Mouse (Mus musculus) layer of hippocampus, adult 9-10 months (tissue): ENCODE measurements around the gene Slc39a2.
"Not testable (repeated sequence)": the region's sequence is repeated elsewhere in the genome, so short reads cannot be mapped to it uniquely, and the experiment has no call there.

Experiments used
- DNase-seq: peaks from one replicate; pipeline ENCODE4 v3.0.0; 2022; ENCODE audit warnings: low spot score

Slc39a2 gene

DNA sequence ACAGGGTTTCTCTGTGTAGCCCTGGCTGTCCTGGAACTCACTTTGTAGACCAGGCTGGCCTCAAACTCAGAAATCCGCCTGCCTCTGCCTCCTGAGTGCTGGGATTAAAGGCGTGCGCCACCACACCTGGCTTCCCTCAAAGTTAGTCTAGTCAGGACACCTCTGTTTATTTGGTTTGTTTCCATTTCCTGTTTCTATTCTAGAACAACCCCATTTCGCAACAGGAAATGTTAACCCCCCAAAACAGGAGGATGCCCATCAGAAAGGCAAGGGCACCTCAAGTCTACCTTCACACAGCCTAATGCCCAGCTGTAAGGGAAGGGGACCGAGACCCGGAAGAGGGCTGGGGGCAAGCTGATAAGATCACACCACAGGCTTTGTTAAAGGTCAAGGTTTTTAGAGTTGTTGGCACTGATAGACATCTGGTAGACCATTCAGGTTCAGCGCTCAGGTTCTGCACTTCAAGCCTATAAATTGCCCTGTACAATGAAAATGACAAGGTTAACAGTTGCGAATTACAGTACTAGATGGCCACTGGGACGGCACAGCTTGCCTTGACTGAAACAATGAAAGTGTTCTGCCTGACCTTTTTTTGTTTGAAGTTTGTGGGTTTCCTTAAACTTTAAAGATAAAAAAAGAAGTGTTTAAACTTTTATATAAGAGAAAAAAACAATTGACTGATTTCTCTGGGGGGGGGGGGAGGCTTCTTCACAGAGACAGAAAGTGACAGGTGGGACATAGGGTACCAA lies at the start of gene Slc39a2:
TSS of gene Slc39a2 (plus strand) at position 699 of the 749 bp plus-strand sequence.
- DNase-seq, result no peak

DNA sequence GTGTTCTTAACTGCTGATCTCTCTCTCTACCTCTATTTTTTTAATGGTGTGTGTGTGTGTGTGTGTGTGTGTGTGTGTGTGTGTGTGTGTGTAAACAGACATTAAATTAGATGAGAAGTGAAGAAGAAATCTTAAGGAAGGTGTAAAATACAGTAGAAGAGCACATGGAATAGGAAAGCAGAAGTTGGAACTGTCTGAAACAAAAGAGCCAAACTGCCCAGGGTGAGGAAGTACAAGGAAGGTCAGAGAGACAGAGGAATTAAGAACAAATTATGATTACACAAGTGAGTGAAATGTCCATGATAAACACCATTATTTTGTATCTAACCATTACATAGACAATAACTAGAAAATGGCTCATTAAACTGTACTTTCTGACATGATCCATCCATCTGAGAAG lies 48.8 kb upstream of the Slc39a2 start:
- DNase-seq, result no peak

DNA sequence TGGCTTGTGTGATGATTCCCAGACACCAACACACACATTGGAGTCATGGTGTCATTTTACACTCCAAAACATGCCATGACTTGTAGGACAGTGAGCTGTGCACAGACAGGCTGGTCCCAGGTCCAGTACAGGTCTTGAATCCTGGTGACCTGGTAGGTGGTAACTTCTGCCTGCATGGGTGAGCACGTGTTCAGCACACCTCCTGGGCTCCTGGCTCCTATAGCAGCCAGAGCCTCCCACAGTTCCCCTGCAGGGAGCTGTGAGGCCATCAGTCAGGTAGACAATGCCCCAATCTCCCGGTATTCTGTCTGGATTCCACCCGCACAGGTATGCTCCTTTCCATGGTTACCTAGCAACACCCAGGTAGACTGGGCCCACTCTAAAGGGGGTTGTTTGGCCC lies 46.1 kb upstream of the Slc39a2 start:
- DNase-seq, result no peak

DNA sequence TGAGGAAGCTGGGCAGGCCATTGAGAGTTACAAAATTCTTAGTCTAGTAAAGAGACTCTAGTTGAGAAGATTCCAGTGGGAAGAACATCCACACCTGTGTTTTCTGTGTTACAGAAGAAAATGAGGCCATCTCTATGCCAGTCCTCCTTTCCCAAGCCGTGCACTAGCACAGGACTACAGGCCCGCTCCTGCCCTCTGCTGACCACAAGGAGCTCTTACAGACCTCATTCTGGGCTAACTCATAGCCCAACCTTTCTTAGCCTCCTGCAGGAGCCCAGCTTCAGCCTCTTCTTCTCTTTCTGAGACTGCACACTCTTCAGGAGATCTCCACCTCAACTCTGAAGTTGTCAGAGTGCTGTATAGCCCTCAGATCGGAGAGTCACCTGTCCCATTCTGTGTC lies 41.7 kb upstream of the Slc39a2 start:
- DNase-seq, result not testable (repeated sequence)

DNA sequence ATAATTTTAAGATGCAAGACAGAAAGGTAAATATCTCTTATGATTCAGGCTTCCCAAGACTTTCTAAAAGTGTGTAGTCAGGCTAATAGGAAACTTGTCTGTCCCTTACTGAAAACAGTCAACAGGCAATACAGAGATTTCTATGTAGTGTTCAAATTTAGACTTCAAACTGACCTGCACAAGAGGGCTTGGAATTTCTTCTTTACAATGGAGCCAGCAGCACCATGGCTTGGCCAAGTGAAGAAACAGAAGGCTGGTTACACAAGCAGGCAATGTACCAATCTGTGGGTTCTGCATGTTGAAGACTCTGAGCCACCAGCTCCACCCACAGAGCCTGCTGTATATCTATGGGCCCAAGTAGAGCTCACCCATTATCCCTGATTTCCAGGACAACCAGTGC lies 39.3 kb upstream of the Slc39a2 start, which contains the start of gene Ear6:
TSS of gene Ear6 (plus strand) at position 301 of the 400 bp plus-strand sequence.
- no peak for DNase-seq

DNA sequence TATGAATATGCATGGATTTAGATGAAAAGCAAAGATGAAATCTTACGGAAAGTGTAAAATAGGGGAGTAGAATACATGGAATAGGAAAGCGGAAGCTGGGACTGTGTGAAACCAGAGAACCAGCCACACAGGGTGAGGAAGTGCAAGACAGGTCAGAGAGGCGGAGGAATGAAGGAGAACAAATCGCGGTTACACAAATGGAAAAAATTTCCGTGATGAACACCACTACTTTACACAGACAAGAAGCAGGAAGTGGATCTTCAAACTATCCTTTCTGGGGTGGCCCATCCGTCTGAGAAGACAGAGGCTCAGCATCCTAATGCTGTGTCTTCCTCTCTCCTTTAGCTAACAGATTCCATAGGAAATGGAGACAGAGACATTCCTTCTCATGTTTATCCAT lies 37.4 kb upstream of the Slc39a2 start:
- DNase-seq, result not testable (repeated sequence)

DNA sequence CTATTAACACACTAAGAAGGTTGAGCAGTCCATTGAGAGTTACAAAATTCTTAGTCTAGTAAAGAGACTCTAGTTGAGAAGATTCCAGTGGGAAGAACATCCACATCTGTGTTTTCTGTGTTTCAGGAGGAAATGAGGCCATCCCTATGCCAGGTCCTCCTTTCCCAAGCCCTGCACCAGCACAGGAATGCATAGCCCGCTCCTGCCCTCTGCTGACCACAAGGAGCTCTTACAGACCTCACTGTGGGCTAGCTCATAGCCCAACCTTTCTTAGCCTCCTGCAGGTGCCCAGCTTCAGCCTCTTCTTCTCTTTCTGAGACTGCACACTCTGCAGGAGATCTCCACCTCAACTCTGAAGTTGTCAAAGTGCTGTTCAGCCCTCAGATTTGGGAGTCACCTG lies 29.1 kb upstream of the Slc39a2 start:
- DNase-seq, result not testable (repeated sequence)

DNA sequence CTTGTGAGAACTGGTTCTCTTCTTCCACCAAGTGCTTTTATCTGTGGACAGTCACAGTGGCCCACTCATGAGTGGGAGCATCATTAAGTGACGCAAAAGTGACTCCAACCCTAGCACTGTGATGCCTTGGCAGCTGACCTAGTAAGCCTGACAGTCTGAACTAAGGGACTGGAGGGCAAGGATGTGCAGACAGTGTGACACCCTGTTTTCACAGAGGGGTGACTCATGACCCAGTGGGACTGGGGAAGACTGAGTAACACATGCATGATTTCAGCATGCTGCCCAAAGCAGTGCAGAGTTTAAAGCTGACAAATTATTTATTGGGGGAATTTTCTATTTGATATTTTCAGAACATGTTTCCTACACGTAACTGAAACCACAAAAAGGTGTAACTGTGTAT lies 21.9 kb upstream of the Slc39a2 start:
- no peak for DNase-seq

DNA sequence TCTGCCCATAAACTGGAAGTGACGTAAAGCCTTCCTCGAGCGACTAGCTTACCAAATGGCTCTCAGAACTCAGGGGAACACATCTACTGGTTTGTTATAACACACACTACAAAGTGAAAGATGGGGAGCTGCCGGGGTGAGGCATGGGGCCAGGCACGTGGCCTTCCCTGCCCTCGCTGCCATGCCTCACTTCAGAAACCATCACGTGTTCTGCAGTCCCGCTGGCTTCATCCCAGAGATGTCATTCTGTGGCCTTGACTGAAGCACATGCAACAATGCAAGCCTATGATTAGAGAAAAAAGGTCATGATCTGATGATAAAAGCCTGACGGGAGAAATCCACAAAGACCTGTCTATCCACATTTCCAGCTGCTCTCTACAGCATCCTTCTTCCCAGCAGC lies 20.9 kb upstream of the Slc39a2 start:
- no peak for DNase-seq

DNA sequence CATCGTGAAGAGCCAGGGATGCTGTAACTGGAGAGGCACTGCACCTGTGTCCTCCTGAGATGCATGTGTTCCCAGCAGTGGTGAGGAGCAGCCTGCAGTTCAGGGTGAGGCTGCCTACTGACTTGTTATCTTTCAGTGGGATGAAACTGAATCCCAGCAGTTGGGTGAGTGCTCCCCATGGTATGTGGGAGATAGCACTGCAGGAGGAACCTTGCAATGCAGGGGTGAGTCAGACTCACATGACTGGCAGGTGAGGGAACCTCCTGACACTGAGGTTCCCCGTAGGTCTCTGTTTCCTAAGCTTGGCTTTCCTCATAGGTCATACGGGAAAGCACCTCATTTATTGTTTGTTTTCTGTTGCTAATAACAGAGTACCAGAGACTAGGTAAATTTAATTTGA lies 15.2 kb upstream of the Slc39a2 start:
- no peak for DNase-seq

DNA sequence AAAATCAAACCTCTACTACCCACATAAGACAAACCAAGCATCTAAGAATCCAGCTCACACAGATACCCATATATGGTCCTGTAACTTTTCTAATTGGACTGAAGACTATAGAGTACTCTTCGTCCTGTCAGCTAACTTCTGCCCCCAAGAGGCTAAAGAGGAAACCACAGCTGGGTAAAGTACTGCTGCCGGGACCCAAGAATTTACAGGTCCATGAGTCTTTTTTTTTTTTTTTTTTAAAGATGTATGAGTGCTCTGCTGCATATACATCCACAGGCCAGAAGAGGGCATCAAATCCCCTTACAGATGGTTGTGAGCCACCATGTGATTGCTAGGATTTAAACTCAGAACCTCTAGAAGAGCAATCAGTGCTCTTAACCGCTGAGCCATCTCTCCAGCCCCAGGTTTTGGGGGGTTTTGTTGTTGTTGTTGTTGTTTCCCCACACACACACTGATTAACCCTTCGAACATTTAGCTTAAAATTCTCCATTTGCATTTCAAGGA lies 9.1 kb upstream of the Slc39a2 start:
- peak; percentile 62 for DNase-seq

DNA sequence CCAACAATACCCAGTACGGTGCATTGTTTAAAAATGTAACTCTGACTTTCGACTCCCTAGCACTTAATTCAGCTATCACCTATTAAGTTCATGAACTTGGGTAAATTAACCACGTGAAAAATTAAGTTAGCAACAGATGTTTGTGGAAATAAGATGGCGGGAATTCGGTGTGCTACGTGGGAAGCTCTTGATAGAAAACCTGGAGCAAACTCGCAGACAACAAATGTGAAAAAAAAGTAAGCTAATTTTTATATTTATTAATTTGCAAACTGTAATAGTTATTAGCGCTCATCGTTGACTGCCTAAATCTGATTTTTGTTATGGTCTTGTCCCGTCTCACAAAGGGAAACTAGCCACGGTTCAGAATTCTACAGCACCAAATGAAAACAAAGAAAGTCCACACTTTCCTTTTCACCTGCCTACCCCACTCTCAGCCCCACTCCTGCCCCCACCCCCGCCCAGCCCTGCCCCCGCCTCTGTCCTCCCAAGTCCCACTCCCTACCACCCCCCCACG lies 8.6 kb upstream of the Slc39a2 start:
- DNase-seq, result no peak

DNA sequence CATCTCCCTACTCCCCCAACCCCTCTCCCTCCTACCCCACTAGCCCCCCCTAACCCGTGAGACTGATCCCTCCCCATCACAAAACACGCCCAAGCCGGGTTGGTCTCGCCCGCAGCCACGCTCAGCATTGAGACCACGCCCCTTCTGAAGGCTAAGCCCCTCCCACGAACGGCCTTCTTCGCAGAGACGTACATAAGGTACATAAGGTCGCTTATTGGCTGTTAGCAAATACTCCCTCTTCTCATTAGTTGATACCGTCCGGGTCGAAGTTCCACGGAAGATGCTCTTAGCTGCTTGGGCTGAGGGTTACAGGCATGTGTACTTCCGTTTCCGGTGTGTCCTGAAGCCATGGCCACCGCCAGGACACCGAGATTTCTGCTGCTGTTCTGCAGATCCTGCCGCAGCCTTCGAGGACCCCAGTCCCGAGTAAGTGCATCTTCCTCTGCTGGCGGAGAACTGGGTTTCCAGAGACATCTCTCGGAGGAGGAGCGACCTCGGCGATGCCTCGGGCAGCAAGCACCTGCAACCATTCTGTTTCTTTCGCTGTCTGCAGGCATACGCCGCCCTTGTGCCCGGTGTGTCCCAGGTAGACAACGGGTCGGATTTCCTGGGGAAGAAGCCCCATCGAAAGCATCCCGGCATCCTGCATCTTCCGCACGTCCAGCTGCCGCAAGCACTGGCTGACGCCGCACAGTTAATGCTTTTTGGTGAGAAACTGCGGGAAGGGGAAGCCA lies 7.9 kb upstream of the Slc39a2 start, which contains the start of gene Mettl17:
TSS of gene Mettl17 (plus strand) at position 245 of the 734 bp plus-strand sequence.
- DNase-seq, result peak; percentile 89

DNA sequence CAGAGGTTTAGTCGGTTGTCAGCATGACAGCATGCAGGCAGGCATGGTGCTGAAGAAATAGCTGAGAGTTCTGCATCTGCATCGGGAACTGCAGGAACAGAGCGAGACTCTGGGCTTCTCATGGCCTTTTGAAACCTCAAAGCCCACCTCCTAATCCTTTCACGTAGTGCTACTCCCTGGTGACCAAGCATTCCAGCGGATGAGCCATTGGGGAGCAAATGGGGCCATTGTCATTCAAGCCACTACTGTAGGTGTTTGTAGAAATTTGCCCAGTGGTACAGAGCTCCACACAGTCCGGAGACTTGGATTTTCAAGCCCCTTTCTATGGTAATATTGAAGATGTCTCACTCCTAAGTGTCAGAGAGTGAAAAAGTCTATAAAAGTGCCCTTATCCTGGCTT lies 6.6 kb upstream of the Slc39a2 start:
- DNase-seq, result no peak

DNA sequence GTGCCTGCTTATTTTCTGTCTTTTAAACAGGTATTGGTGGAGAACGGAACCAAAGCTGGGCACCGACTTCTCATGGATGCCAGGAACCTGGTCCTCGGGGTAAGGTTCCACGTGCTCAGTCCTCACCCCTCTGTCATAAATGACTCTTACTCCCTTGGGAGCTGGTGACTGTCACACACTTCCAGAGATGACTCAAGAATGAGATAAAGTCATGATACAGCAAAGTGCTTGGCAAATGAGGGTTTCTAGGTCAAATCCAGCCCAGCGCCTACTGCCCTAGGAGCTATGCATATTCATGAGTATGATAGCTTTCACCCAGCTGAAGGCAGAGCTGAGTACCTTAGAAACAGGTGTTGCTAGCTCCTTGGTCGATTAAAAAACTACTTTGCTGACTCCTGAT lies 2.9 kb upstream of the Slc39a2 start:
- DNase-seq, result no peak

DNA sequence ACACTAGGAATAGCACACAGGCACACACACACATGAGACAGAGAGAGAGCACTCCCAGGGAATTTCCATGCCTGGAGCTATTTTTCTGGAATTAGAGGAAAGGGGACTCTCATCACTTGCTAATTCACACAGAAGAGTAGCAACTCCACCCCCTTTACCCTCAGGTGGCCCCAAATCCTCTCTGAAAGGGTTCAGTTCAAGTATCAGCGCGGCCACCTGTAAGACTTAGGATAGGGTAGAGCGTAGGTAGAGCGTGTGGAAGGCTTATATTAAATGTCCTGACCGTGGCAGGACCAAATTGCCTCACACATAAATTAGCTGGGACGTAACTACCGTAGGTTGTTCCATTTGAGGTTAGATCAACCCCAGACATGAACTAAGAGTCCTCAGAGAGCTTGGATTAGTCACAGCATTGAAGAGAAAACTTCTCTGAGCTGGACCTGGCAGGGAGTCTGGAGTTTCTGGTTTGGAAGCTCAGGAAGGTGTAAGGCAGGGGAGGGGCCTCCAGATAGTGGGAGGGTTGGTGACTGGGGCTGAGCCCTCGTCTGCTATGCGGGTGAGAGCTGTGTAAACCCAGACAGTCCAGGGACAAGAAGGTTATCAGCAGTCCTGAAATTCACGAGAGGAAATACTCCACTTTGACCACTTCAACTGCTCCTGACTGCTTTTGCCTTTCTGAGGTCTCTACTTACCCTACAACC lies 555 bp downstream of the Slc39a2 start:
- no peak for DNase-seq

DNA sequence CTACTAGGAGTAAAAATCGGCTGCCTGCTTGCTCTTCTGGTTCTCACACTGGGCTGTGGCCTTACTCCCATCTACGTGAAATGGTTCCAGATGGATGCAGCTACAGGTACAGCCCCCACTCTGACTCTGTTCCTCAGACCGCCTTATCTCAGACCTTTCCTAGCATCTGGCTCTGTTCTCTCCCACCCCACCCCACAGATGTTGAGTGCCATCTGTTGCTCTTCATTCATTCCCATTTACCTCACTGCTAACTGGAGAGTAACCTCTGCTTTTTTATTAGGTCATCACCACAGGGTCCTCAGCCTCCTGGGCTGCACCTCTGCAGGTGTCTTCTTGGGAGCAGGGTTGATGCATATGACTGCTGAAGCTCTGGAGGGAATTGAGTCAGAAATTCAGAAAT lies 1.1 kb downstream of the Slc39a2 start:
- DNase-seq, result no peak

DNA sequence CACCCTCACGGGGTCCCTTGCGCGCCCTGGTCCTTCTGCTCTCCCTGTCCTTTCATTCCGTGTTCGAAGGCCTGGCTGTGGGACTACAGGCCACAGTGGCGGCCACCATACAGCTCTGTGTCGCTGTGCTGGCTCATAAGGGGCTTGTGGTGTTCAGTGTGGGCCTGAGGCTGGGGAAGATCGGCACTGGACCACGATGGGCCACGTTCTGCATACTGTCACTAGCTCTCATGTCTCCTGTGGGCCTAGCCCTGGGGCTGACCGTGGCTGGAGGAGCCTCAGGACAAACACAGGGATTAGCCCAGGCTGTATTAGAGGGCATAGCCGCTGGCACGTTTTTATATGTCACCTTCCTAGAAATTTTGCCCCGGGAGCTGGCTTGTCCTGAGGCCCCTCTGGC lies 2.4 kb downstream of the Slc39a2 start:
- no peak for DNase-seq

DNA sequence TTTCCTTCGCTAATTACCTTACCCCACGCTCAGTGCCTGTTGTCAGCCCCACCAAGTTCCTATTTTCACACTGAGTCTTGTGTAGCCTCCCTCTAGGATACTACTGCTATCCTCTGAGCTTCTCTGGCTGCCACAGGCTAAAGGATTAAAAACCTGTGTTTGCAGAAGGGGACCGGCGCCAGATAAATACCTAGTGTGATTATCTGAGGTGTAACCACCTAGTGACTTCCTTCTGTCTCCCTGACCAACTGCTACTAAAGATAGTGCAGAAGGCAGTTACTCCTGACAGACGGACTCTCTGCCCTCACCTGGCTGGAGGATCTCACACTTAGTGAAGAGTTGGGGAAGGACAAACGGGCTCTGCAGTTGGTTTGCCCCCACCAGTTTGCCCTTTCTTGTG lies 3.3 kb downstream of the Slc39a2 start:
- no peak for DNase-seq

DNA sequence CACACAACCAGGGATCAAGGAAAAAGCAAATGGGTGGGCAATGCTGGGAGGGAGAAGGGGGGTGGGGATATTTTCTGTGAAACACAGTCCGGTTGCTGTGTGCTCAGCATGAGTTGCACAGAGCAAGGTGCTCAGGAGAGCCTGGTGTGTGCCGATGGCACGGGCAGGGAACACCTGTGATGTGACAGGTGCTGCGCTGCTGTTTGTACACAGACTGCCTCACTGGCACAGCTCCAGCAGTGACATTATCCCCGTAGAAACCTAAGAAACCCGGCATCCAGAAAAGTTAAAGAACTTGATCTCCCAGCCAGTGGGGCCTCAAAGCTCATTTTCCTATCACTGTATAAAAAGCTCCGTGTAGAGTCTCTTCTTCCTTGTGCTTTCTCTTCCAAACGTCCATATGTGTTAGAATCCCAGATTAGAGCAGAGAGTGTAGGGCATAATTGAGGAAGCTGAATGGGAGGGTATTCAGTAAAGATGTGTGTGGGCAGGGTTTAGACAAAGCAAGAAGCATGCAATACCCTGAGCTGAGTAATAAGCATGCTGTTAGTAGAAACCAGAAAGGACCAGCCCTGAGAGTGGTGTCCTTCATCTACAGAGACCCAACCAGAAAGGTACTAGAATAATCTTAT lies 4.0 kb downstream of the Slc39a2 start:
- DNase-seq, result no peak

DNA sequence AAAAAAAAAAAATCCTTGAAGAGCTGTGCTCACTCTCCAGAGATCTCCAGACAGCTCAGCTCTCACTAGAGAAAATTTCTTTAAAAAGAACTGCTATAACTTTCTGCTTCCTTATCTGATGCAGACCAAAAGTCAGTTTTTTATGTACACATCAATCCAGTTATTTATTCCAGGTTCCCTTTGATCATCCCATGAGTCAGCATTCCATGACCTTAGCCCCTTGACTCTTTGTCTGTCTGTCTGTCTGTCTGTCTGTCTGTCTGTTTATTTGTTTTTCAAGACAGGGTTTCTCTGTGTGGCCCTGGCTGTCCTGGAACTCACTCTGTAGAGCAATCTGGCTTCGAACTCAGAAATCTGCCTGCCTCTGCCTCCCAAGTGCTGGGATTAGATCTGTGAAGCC lies 6.7 kb downstream of the Slc39a2 start:
- no peak for DNase-seq
